Mouse (Mus musculus) MEL (cell line): ENCODE results near the gene Crcp. TPM values are rescaled to one million over a fixed set of nuclear protein-coding genes. Genes with fewer than 3 reads are reported as not detected.

Experiments used
- DNase-seq: peaks from one replicate; pipeline ENCODE4 v3.0.0; 2011; ENCODE audit warnings: low read depth, low spot score
- H3K27ac ChIP-seq: 2 replicates; pipeline ENCODE4 v1.5.1; 2012; ENCODE audit warnings: low read depth, mild to moderate bottlenecking, control low read depth, low read length, moderate library complexity; ENCODE audit not compliant: control insufficient read depth
- H3K27me3 ChIP-seq, 2 experiments: fragments of 150-350 bp in 1 of 2; sonication (generic) in 1 of 2; 2 replicates each; pipeline ENCODE4 v1.6.1; 2012; ENCODE audit warnings: low read length in 2 of 2, mild to moderate bottlenecking in 2 of 2, improper control_type of control experiment in 1 of 2, moderate library complexity in 1 of 2; ENCODE audit not compliant: insufficient read depth in 2 of 2, control insufficient read depth in 1 of 2
- H3K36me3 ChIP-seq, 2 experiments: 2 replicates each; pipeline ENCODE4 v1.6.1; 2012 to 2014; ENCODE audit warnings: low read length in 2 of 2, improper control_type of control experiment in 1 of 2, inconsistent platforms in 1 of 2, mild to moderate bottlenecking in 1 of 2; ENCODE audit not compliant: insufficient read depth in 2 of 2, control insufficient read depth in 1 of 2
- H3K4me1 ChIP-seq, 2 experiments: fragments of 150-350 bp in 1 of 2; sonication (generic) in 1 of 2; 2 replicates each; pipeline ENCODE4 v1.6.1; 2012; ENCODE audit warnings: low read length in 2 of 2, improper control_type of control experiment in 1 of 2, mild to moderate bottlenecking in 1 of 2; ENCODE audit not compliant: insufficient read depth in 2 of 2, control insufficient read depth in 1 of 2
- H3K4me3 ChIP-seq, 2 experiments: fragments of 150-350 bp in 1 of 2; sonication (generic) in 1 of 2; 2 replicates each; pipeline ENCODE4 v1.5.1; 2012; ENCODE audit warnings: low read depth in 2 of 2, low read length in 2 of 2, mild to moderate bottlenecking in 2 of 2, moderate library complexity in 2 of 2, control low read depth in 1 of 2, improper control_type of control experiment in 1 of 2; ENCODE audit not compliant: control insufficient read depth in 1 of 2, insufficient read depth in 1 of 2
- H3K79me2 ChIP-seq: 2 replicates; pipeline ENCODE4 v1.6.1; 2012; ENCODE audit warnings: mild to moderate bottlenecking, low read length, moderate library complexity; ENCODE audit not compliant: control insufficient read depth, poor library complexity, insufficient read depth
- H3K9ac ChIP-seq: 2 replicates; pipeline ENCODE4 v1.6.1; 2012; ENCODE audit warnings: low read depth, mild to moderate bottlenecking, control low read depth, low read length, moderate library complexity; ENCODE audit not compliant: control insufficient read depth, poor library complexity, severe bottlenecking
- H3K9me3 ChIP-seq: fragments of 150-350 bp; sonication (generic); replicated peaks from 2 replicates; pipeline ENCODE4 v1.6.1; 2012; ENCODE audit warnings: mild to moderate bottlenecking, low read length, improper control_type of control experiment, moderate library complexity; ENCODE audit not compliant: insufficient read depth
- BHLHE40 ChIP-seq: IDR thresholded peaks from 2 replicates; pipeline ENCODE4 v1.6.1; 2012; ENCODE audit warnings: low read depth, mild to moderate bottlenecking, inconsistent platforms, low read length, improper control_type of control experiment, borderline replicate concordance
- CHD1 ChIP-seq: IDR thresholded peaks from 2 replicates; pipeline ENCODE4 v1.6.1; 2012; ENCODE audit warnings: low read depth, mild to moderate bottlenecking, inconsistent platforms, low read length, improper control_type of control experiment
- CTCF ChIP-seq, 3 experiments: IDR thresholded peaks in 2 of 3; conservative IDR thresholded peaks in 1 of 3; 2 replicates each; pipeline ENCODE4 v1.5.1; 2011 to 2012; ENCODE audit warnings: low read length in 3 of 3, low read depth in 2 of 3, mild to moderate bottlenecking in 2 of 3, improper control_type of control experiment in 1 of 3, inconsistent platforms in 1 of 3, mixed read lengths in 1 of 3, moderate library complexity in 1 of 3; ENCODE audit not compliant: control insufficient read depth in 1 of 3, insufficient read depth in 1 of 3, poor library complexity in 1 of 3, severe bottlenecking in 1 of 3
- E2F4 ChIP-seq: IDR thresholded peaks from 2 replicates; pipeline ENCODE4 v1.6.1; 2011; ENCODE audit warnings: low read depth, low read length, improper control_type of control experiment, borderline replicate concordance
- EP300 ChIP-seq, 2 experiments: IDR thresholded peaks; 2 replicates each; pipeline ENCODE4 v1.6.1; 2011; ENCODE audit warnings: improper control_type of control experiment in 2 of 2, low read length in 2 of 2, low read depth in 1 of 2, mild to moderate bottlenecking in 1 of 2
- GATA1 ChIP-seq: IDR thresholded peaks from 2 replicates; pipeline ENCODE4 v1.6.1; 2011; ENCODE audit warnings: low read depth, low read length, improper control_type of control experiment
- KAT2A ChIP-seq: conservative IDR thresholded peaks from 2 replicates; pipeline ENCODE4 v1.6.1; 2012; ENCODE audit warnings: low read depth, low read length, improper control_type of control experiment, inconsistent platforms
- MAFK ChIP-seq: IDR thresholded peaks from 2 replicates; pipeline ENCODE4 v1.6.1; 2011; ENCODE audit warnings: low read depth, mild to moderate bottlenecking, low read length, improper control_type of control experiment, borderline replicate concordance
- MAX ChIP-seq: IDR thresholded peaks from 2 replicates; pipeline ENCODE4 v1.6.1; 2011; ENCODE audit warnings: low read length, improper control_type of control experiment
- MXI1 ChIP-seq: IDR thresholded peaks from 2 replicates; pipeline ENCODE4 v1.6.1; 2011; ENCODE audit warnings: mild to moderate bottlenecking, low read depth, low read length, improper control_type of control experiment
- MYB ChIP-seq: IDR thresholded peaks from 2 replicates; pipeline ENCODE4 v1.6.1; 2011; ENCODE audit warnings: mild to moderate bottlenecking, low read depth, low read length, improper control_type of control experiment
- MYC ChIP-seq: IDR thresholded peaks from 2 replicates; pipeline ENCODE4 v1.6.1; 2011; ENCODE audit warnings: low read depth, mild to moderate bottlenecking, low read length, improper control_type of control experiment, moderate library complexity
- NELFE ChIP-seq: IDR thresholded peaks from 2 replicates; pipeline ENCODE4 v1.6.1; 2011; ENCODE audit warnings: low read depth, low read length, improper control_type of control experiment
- NRF1 ChIP-seq: IDR thresholded peaks from 2 replicates; pipeline ENCODE4 v1.6.1; 2014; ENCODE audit warnings: low read depth, mild to moderate bottlenecking, inconsistent platforms, low read length, improper control_type of control experiment, moderate library complexity; ENCODE audit not compliant: poor library complexity, insufficient read depth, severe bottlenecking
- POLR2AphosphoS2 ChIP-seq: IDR thresholded peaks from 2 replicates; pipeline ENCODE4 v1.6.1; 2011; ENCODE audit warnings: low read length, improper control_type of control experiment
- POLR2AphosphoS5 ChIP-seq: IDR thresholded peaks from 2 replicates; pipeline ENCODE4 v1.6.1; 2012; ENCODE audit warnings: low read depth, borderline replicate concordance, mild to moderate bottlenecking, inconsistent platforms, low read length, moderate library complexity, mixed read lengths
- RCOR1 ChIP-seq: IDR thresholded peaks from 2 replicates; pipeline ENCODE4 v1.6.1; 2012; ENCODE audit warnings: low read depth, mild to moderate bottlenecking, inconsistent platforms, low read length, improper control_type of control experiment
- SIN3A ChIP-seq: IDR thresholded peaks from 2 replicates; pipeline ENCODE4 v1.6.1; 2012; ENCODE audit warnings: low read length, improper control_type of control experiment, inconsistent platforms
- SMC3 ChIP-seq: IDR thresholded peaks from 2 replicates; pipeline ENCODE4 v1.6.1; 2011; ENCODE audit warnings: low read depth, low read length, improper control_type of control experiment
- TAL1 ChIP-seq: IDR thresholded peaks from 2 replicates; pipeline ENCODE4 v1.6.1; 2012; ENCODE audit warnings: mild to moderate bottlenecking, inconsistent platforms, low read length, moderate library complexity, mixed read lengths
- TBP ChIP-seq: IDR thresholded peaks from 2 replicates; pipeline ENCODE4 v1.8.0; 2011; ENCODE audit warnings: low read depth, low read length, improper control_type of control experiment
- TCF12 ChIP-seq: IDR thresholded peaks from 2 replicates; pipeline ENCODE4 v1.6.1; 2014; ENCODE audit warnings: low read depth, mild to moderate bottlenecking, inconsistent platforms, low read length, improper control_type of control experiment, moderate library complexity
- UBTF ChIP-seq: IDR thresholded peaks from 2 replicates; pipeline ENCODE4 v1.6.1; 2012; ENCODE audit warnings: low read depth, mild to moderate bottlenecking, inconsistent platforms, low read length, improper control_type of control experiment, moderate library complexity, borderline replicate concordance; ENCODE audit not compliant: insufficient read depth
- USF2 ChIP-seq, 2 experiments: IDR thresholded peaks; 2 replicates each; pipeline ENCODE4 v1.6.1; 2011 to 2012; ENCODE audit warnings: improper control_type of control experiment in 2 of 2, low read length in 2 of 2, borderline replicate concordance in 1 of 2, inconsistent platforms in 1 of 2, low read depth in 1 of 2, mild to moderate bottlenecking in 1 of 2; ENCODE audit not compliant: insufficient read depth in 1 of 2
- ZC3H11A ChIP-seq: IDR thresholded peaks from 2 replicates; pipeline ENCODE4 v1.6.1; 2012; ENCODE audit warnings: low read depth, mild to moderate bottlenecking, inconsistent platforms, low read length, improper control_type of control experiment
- ZKSCAN1 ChIP-seq: IDR thresholded peaks from 2 replicates; pipeline ENCODE4 v1.6.1; 2012; ENCODE audit warnings: low read depth, mild to moderate bottlenecking, inconsistent platforms, low read length, improper control_type of control experiment, moderate library complexity
- ZMIZ1 ChIP-seq: IDR thresholded peaks from 2 replicates; pipeline ENCODE4 v1.6.1; 2012; ENCODE audit warnings: low read depth, mild to moderate bottlenecking, inconsistent platforms, low read length, improper control_type of control experiment, moderate library complexity
- ZNF384 ChIP-seq: IDR thresholded peaks from 2 replicates; pipeline ENCODE4 v1.6.1; 2012; ENCODE audit warnings: low read depth, mild to moderate bottlenecking, inconsistent platforms, low read length, improper control_type of control experiment
- polyA plus RNA-seq, 2 experiments: library from polyadenylated mRNA; stranded (reverse) in 1 of 2; unstranded in 1 of 2; fragments of >175 nt in 1 of 2; fragments of >200 nt in 1 of 2; gene quantifications; 2 replicates each; pipeline versions ENCODE4 v1.2.1 to v1.2.4; 2012; ENCODE audit warnings: low replicate concordance in 2 of 2, low read depth in 1 of 2; ENCODE audit not compliant: insufficient read length in 2 of 2, insufficient read depth in 1 of 2, missing spikeins in 1 of 2
- total RNA-seq: library from RNA; depleted of rRNA; stranded (reverse); fragments of 300-350 nt; gene quantifications from 2 replicates; pipeline ENCODE4 v1.2.3, GENCODE M21; 2012

Gene Crcp
- total and polyA plus RNA-seq, 3 experiments, result 56.2 to 69.6 TPM; not detected in 1

- Histone ChIP-seq H3K4me3 (no peak overlapping the region), H3K4me1 (no peaks in the 10 kb centered on the region), H3K36me3 (peaks cover 0 to 27% of the 10 kb centered on the region in 2 experiments; a peak in 2 of 4 replicates), H3K79me2 (no peaks in the 10 kb centered on the region), H3K27me3 (no peaks in the 10 kb centered on the region), H3K9ac (no peak overlapping the region), H3K9me3 (no peaks in the 10 kb centered on the region), H3K27ac (no peak overlapping the region)
- no peak for DNase-seq
- TF ChIP-seq TCF12, result no peak
- no peak for TF ChIP-seq MAX
- no peak for TF ChIP-seq BHLHE40
- TF ChIP-seq ZC3H11A, result no peak
- no peak for TF ChIP-seq USF2 (IDR thresholded peaks at IDR 0.05; ENCODE audit: borderline replicate concordance in 1 of 2, insufficient read depth in 1 of 2, low read depth in 1 of 2, low read length in 2 of 2)
- no peak for TF ChIP-seq MAFK
- no peak for TF ChIP-seq ZNF384
- no peak for TF ChIP-seq EP300 (IDR thresholded peaks at IDR 0.05; ENCODE audit: low read depth in 1 of 2, low read length in 2 of 2)
- no peak for TF ChIP-seq TBP
- no peak for TF ChIP-seq TAL1
- no peak for TF ChIP-seq NRF1
- TF ChIP-seq POLR2AphosphoS2, result no peak
- TF ChIP-seq NELFE, result no peak
- TF ChIP-seq POLR2AphosphoS5, result no peak
- TF ChIP-seq MYC, result no peak
- TF ChIP-seq UBTF, result no peak
These were observed 17.5 kb downstream of the Crcp start for GRCm38 (mm10) chr5:130046589-130046988.

GRCm38 (mm10) chr5:130047013-130047412 lies 17.9 kb downstream of the Crcp start:
- DNase-seq, result peak; percentile 55
- Histone ChIP-seq H3K36me3 (peaks cover 0 to 25% of the 10 kb centered on the region in 2 experiments; a peak in 2 of 4 replicates), H3K79me2 (no peaks in the 10 kb centered on the region), H3K27ac (no peak overlapping the region), H3K4me3 (no peak overlapping the region), H3K9me3 (no peaks in the 10 kb centered on the region), H3K27me3 (no peaks in the 10 kb centered on the region), H3K4me1 (no peaks in the 10 kb centered on the region), H3K9ac (no peak overlapping the region)
- TF ChIP-seq RCOR1 (no peak), ZKSCAN1 (no peak), CTCF (IDR thresholded peaks at IDR 0.05 in 2 of 3, conservative IDR thresholded peaks at IDR 0.05 in 1 of 3; ENCODE audit: control insufficient read depth in 1 of 3, insufficient read depth in 1 of 3, low read depth in 2 of 3, low read length in 3 of 3, poor library complexity in 1 of 3, severe bottlenecking in 1 of 3) (peak; percentile 63 to 80 (median 68)), TAL1 (no peak), ZC3H11A (no peak; the same call in 1 of the 2 replicates), ZMIZ1 (no peak), MYB (no peak), SIN3A (no peak), GATA1 (no peak), USF2 (IDR thresholded peaks at IDR 0.05; ENCODE audit: borderline replicate concordance in 1 of 2, insufficient read depth in 1 of 2, low read depth in 1 of 2, low read length in 2 of 2) (no peak), MXI1 (no peak), E2F4 (no peak), EP300 (IDR thresholded peaks at IDR 0.05; ENCODE audit: low read depth in 1 of 2, low read length in 2 of 2) (no peak), KAT2A (no peak), SMC3 (peak; percentile 35; the same call in 1 of the 2 replicates), CHD1 (no peak)
